Mouse (Mus musculus) hindbrain, embryonic 16.5 days (tissue): ENCODE results near the gene Tcirg1. TPM values are rescaled to one million over a fixed set of nuclear protein-coding genes. Genes with fewer than 3 reads are reported as not detected.

Experiments used
- ATAC-seq: fragments of 200-750 bp; cut with Nextera tagmentation; 2 replicates; pipeline ENCODE4 v1.8.0; 2017; ENCODE audit warnings: moderate TSS enrichment, moderate library complexity
- H3K27ac ChIP-seq: fragments of 300-500 bp; sonication (generic); 2 replicates; pipeline ENCODE4 v1.5.1; 2014; ENCODE audit warnings: low read depth, mild to moderate bottlenecking, control low read depth, low read length, moderate library complexity
- H3K27me3 ChIP-seq: fragments of 300-500 bp; sonication (generic); replicated peaks from 2 replicates; pipeline ENCODE4 v1.6.1; 2014; ENCODE audit warnings: low read length; ENCODE audit not compliant: control insufficient read depth, insufficient read depth
- H3K36me3 ChIP-seq: fragments of 300-500 bp; sonication (generic); 2 replicates; pipeline ENCODE4 v1.6.1; 2014; ENCODE audit warnings: mild to moderate bottlenecking, low read length, moderate library complexity, mixed read lengths; ENCODE audit not compliant: control insufficient read depth, insufficient read depth
- H3K4me1 ChIP-seq: fragments of 300-500 bp; sonication (generic); 2 replicates; pipeline ENCODE4 v1.6.1; 2014; ENCODE audit warnings: low read depth, low read length; ENCODE audit not compliant: control insufficient read depth, insufficient read depth
- H3K4me2 ChIP-seq: fragments of 300-500 bp; sonication (generic); 2 replicates; pipeline ENCODE4 v1.6.1; 2014; ENCODE audit warnings: mild to moderate bottlenecking, low read length, control low read depth, moderate library complexity
- H3K4me3 ChIP-seq: fragments of 300-500 bp; sonication (generic); 2 replicates; pipeline ENCODE4 v1.5.1; 2014; ENCODE audit warnings: mild to moderate bottlenecking, low read length, control low read depth, moderate library complexity
- H3K9ac ChIP-seq: fragments of 300-500 bp; sonication (generic); 2 replicates; pipeline ENCODE4 v1.6.1; 2014; ENCODE audit warnings: low read depth, mild to moderate bottlenecking, control low read depth, low read length, moderate library complexity
- H3K9me3 ChIP-seq: fragments of 300-500 bp; sonication (generic); 2 replicates; pipeline ENCODE4 v1.6.1; 2014; ENCODE audit warnings: mild to moderate bottlenecking, low read length, moderate library complexity; ENCODE audit not compliant: control insufficient read depth
- whole genome bisulfite sequencing: fragments of 180-500 bp; shearing (Covaris S2); extraction: QIAGEN DNeasy Blood & Tissue Kit; methylation state at CpG from one replicate; pipeline ENCODE4 v1.1.7; 2014; 5-methylcytosine and 5-hydroxymethylcytosine counted together
- polyA plus RNA-seq: library from polyadenylated mRNA; unstranded; fragments of >200 nt; fragmentation: Nextera tagmentation; extraction: Ambion mirVana; gene quantifications from 2 replicates; pipeline ENCODE4 v1.2.1, GENCODE M21; 2015

Gene Tcirg1
- polyA plus RNA-seq, 1 experiment from 2014 or later = 18.9 TPM

DNA sequence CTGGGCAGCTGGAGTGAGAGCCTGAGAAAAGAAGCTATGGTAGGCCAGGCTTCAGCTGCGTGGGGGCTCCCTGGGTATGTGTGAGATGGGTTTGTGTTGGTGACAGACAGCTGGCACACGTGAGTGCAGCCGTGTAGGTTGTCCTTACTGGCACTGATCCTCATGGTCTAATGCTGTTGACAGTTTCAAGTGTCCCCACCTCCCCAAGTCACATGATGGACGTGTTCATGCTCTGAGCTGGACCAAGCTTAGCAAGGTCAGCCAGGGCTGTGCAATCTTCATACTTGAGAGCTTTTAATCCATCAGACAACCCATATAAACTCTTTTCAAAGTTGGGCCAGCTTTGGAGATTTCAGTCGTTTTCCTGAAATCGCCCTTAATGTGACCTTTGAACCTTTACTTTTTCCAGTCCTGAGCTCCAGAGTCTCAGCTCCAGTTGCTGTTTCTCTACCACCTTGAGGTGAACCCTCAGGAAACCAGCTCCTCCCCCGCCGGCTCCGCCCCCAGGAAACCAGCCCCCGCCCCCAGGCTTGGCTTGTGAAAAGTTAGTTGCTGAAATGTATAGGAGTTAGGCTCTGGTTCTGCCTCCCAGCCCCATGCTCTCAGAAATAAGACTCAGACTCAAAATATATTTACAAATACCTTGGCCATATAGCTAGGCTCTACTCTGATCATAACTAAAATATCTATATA is 39.1 kb upstream of the Tcirg1 start:
- ATAC-seq = no peak
- 36% methylated on average over 10 of the region's 10 CpGs for WGBS

DNA sequence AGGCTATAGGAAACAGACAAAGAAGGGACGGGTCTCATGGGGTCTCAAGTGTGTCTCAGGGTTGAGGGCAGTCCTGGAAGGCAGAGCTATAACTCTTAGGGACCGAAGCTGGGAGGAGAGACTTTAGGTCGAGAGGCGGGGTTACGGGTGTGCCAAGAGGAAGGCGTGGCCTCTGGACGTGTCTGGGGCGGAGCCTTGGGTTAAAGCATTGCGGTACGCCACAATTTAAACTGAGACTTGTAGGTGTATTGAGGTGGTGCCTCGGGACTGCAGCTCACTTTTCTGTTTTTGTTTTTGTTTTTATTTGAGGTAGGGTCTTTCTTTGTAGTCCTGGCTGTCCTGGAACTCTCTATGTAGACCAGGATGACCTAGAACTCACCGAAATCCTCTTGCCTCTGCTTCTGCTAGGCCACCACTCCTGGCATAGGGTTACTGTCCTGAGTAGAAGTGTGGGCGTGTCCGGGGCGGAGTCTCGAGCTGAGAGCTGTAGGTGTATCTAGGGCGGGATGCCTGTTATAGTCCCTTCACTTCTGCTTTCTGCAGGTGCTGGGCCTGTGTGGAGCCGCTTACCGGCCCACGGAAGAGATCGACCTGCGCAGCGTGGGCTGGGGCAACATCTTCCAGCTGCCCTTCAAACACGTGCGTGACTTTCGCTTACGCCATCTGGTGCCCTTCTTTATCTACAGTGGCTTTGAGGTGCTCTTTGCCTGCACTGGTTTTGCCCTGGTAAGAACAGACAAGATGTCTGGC is 36.2 kb upstream of the Tcirg1 start:
- WGBS = 19% methylated on average over 27 of the region's 27 CpGs
- Histone ChIP-seq H3K36me3 (no peaks in the 10 kb centered on the region), H3K27me3 (peaks cover 3% of the 10 kb centered on the region; the same call in 1 of the 2 replicates), H3K9ac (no peak overlapping the region), H3K4me1 (no peaks in the 10 kb centered on the region), H3K27ac (no peak overlapping the region), H3K4me2 (peak overlapping the region; percentile 18; the same call in 1 of the 2 replicates), H3K9me3 (no peaks in the 10 kb centered on the region), H3K4me3 (no peak overlapping the region)
- ATAC-seq = no peak

More for the DNA sequence above, 39.1 kb upstream of the Tcirg1 start:
- Histone ChIP-seq H3K36me3 (no peaks in the 10 kb centered on the region), H3K9ac (no peak overlapping the region), H3K4me2 (no peak overlapping the region), H3K27ac (no peak overlapping the region), H3K4me3 (no peak overlapping the region), H3K4me1 (no peaks in the 10 kb centered on the region), H3K9me3 (no peaks in the 10 kb centered on the region), H3K27me3 (peaks cover 3% of the 10 kb centered on the region; the same call in 1 of the 2 replicates)

DNA sequence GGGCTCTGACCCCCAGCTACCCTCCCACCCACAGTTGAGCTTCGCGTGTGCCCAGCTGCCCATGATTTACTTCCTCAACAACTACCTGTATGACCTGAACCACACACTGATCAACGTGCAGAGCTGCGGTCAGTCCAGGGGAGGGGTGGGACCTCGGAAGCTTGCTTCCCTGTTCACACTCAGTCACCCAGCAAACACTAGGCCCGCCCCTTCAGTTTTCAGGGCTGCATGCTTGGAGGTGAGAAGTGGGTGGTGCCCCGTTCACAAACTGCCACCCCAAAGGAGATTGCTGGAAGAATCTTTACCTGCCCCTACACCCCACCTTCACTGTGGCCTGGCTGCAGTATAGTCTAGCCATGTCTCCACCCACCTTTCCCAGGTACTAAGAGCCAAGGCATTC is 35.4 kb upstream of the Tcirg1 start:
- 79% methylated on average over 7 of the region's 7 CpGs for WGBS
- no peaks in the 10 kb centered on the region for H3K9me3 ChIP-seq

DNA sequence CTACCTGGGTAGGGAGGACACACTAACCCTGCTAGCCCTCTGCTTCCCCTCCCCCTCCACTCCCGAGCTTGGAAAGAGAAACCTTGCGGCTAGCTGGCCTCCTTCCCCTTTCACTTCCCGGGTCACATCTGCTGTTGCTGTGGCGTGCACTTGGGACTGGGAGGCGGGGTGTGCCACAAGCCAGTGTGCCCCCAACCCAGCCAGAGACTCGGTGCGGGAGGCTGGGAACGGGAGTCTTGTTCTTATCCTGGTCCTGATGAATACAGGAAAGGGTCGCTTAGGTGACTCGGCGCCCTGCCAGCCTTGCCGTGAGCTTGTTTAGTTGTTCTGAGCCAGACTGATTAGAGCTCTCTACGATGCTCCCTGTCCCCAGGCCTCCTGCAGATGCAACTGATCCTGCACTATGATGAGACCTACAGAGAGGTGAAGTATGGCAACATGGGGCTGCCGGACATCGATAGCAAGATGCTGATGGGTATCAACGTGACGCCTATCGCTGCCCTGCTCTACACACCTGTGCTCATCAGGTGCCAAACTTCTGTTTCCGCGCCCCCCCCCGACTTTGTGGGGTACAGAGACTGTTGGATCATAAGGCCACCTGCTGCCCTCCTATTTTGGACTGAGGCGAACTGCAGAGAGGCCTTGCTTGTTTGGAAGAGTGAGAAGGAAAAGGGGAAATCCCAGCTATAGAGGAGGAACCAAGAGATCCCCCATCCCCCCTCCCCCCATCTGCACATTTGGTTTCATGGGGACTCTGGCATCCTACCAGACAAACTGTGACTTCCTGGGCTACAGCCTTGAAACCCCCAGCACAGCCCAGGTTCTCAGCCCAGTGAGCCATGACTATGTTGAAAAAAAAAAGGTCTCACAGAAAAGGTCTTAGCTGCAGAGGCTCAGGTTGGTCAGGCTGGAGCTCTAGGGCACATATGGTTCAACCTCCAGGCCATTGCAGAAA is 29.2 kb upstream of the Tcirg1 start:
- 8% methylated on average over 22 of the region's 22 CpGs for WGBS
- Histone ChIP-seq H3K9ac (peak overlapping the region; percentile 59), H3K27me3 (peaks cover 5% of the 10 kb centered on the region), H3K9me3 (no peaks in the 10 kb centered on the region), H3K27ac (no peak overlapping the region), H3K36me3 (no peaks in the 10 kb centered on the region), H3K4me1 (peaks cover 9% of the 10 kb centered on the region), H3K4me2 (peak overlapping the region; percentile 79), H3K4me3 (peak overlapping the region; percentile 43)
- 0 out of 2 replicates have a peak, but pooled peaks have one; percentile 24 for ATAC-seq

More for the DNA sequence above, 35.4 kb upstream of the Tcirg1 start:
- H3K9ac ChIP-seq = no peak overlapping the region
- no peak overlapping the region for H3K4me2 ChIP-seq
- no peaks in the 10 kb centered on the region for H3K4me1 ChIP-seq
- H3K36me3 ChIP-seq = no peaks in the 10 kb centered on the region
- peaks cover 3% of the 10 kb centered on the region; the same call in 1 of the 2 replicates for H3K27me3 ChIP-seq
- ATAC-seq = no peak
- no peak overlapping the region for H3K27ac ChIP-seq
- no peak overlapping the region for H3K4me3 ChIP-seq

DNA sequence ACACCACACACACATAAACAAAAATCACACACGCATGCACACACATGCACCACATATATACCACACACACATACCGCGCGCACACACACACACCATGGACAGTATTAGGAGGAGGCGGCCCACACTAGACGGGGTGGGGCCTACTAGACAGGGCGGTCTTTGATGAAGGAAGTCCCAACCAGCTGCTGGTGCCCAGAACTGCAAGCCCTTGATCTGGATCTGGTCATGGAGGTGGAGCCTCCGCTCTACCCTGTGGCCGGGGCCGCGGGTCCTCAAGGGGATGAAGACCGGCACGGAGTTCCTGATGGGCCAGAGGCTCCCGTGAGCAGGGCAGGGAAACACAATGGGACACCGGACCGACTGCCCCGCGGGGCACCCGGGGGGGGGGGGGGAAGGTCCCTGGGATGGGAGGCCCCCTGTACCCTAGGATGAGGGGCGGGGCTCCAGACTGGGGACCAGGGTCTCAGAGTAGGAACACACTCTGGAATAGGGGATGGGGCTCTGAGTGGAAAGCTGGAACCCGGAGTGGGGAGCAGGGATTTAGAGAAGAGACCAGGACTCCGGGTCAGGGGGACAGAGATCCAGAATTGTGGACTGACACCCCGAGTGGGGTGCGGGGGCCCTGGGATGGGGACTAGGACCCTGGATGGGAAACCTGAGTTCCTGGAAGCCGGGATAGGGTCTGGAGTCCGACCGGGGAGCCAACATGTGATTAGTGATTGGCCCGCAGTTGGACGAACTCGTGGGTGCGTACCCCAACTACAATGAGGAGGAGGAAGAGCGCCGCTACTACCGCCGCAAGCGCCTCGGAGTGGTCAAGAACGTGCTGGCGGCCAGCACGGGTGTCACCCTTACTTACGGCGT is 28.3 kb upstream of the Tcirg1 start, which contains the start of gene Unc93b1:
Gene Unc93b1, plus strand, starts transcription at position 155 of the 864 bp plus-strand sequence.
- peaks cover 5% of the 10 kb centered on the region for H3K27me3 ChIP-seq
- no peak within 1 kb of the TSS for H3K27ac ChIP-seq
- H3K36me3 ChIP-seq = no peaks in the 10 kb centered on the region
- H3K4me2 ChIP-seq = peak within 1 kb of the TSS; percentile 79
- H3K9me3 ChIP-seq = no peaks in the 10 kb centered on the region
- H3K4me3 ChIP-seq = peak within 1 kb of the TSS; percentile 43
- peak within 1 kb of the TSS; percentile 59 for H3K9ac ChIP-seq
- WGBS = 9% methylated on average over 36 of the region's 42 CpGs
- peaks cover 14% of the 10 kb centered on the region for H3K4me1 ChIP-seq
- ATAC-seq = peak; percentile 70

DNA sequence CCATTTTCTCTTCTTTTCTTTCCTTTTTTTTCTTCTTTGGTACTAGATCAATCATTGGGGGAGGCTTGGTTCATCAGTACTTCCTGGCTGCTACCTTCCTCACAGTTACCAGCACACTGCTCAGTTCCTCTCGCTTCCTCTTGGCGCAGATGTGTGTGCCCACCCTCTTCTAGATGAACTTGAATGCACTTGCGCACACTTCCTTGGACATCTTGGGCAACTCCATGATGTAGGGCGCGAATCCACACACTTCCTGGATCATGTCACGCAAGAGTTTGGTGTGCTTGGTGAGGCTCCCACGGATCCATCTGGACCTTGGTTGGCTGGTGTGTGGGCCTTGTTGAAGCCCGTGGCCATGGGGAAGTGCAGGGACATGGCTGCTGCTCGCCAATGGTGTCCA is 24.8 kb upstream of the Tcirg1 start:
- ATAC-seq = no peak
- Histone ChIP-seq H3K4me2 (no peak overlapping the region), H3K4me3 (no peak overlapping the region), H3K9ac (no peak overlapping the region), H3K27me3 (peaks cover 5% of the 10 kb centered on the region), H3K36me3 (no peaks in the 10 kb centered on the region), H3K9me3 (no peaks in the 10 kb centered on the region), H3K4me1 (peaks cover 22% of the 10 kb centered on the region), H3K27ac (no peak overlapping the region)
- 90% methylated on average over 9 of the region's 9 CpGs for WGBS

DNA sequence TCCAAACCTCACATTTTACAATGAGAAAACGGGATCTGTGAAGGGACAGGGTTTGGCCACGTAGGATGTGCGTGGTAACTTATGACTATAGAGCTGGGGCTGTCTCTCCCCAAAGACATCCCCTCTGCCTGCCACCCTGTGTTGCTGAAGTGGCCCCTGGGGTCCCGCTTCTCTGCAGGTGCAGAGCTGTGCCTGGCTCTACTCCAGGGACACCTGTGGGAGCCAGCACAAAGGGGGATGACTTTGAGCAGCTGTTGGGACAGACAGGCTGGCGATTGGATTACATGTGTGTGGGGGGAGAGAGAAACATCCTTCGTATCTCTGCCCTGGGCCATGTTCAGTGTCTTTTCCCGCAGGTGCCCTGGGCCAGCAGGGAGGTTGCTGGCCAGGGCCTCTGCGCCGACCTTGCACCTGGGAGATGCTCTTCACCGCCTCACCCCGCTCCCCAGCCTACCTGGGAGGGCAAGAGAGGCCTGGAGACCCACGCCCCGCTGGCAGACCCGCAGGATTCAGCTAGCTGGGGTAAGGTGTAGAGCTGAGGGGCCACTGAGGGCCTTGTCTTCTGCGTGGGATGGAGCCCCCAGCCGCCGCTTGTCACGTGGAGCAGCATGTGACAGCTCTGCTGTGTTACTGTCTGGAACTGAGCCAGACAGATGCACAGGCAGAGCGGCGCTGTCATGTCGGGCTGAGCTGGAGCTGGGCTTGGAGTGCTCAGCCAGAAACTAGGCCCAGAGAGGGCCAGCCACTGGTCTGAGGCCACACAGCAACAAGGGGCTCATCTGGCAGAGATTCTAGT is 23.5 kb upstream of the Tcirg1 start:
- WGBS = 64% methylated on average over 21 of the region's 21 CpGs
- Histone ChIP-seq H3K4me1 (peaks cover 14% of the 10 kb centered on the region), H3K27ac (peak overlapping the region; percentile 36), H3K4me3 (no peak overlapping the region), H3K36me3 (no peaks in the 10 kb centered on the region), H3K4me2 (no peak overlapping the region), H3K9me3 (no peaks in the 10 kb centered on the region), H3K27me3 (peaks cover 2% of the 10 kb centered on the region; the same call in 1 of the 2 replicates), H3K9ac (no peak overlapping the region)
- no peak for ATAC-seq
